Mouse (Mus musculus): ENCODE results near the gene Nr4a3.
A peak's percentile ranks its signal among the peaks of the same experiment; 100 is the strongest.

Nr4a3 gene

DNA sequence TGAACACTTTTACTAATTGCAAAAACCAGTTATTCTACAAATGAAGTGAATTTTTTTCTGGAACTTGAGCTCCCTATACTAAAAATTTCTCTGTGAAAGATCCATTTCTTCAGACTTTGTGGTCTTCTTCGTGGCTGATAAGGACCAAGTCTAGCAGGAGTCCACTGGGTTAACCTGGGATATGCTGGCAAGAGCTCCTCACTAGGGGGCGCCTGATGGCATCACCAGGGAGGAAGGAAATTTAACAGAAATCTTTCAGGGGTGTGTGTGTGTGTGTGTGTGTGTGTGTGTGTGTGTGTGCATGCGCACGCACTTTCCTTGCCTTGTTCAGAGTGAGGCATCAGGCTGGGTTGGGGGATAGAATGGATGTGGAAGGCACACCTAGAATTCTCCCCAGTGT, 71.2 kb downstream of the Nr4a3 start:
- DNase-seq, result peak; percentile 52

DNA sequence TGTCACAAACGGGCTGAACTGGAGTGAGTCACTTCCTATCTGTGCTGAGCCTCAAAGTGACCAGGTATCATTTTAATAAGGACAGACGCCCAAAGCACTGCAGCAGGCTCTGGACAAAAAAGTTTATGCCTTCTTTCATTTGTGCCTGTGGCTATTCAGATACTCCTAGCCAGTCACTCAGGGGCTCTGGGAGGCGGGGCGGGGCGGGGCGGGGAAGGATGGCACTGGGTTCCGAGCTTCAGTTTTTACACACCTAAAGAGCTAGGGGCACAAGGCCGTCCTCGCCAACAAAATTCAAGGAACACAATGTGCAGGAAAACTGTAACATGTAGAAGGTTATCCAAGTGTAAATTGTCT, 79.4 kb downstream of the Nr4a3 start:
- DNase-seq, result peak; percentile 81

DNA sequence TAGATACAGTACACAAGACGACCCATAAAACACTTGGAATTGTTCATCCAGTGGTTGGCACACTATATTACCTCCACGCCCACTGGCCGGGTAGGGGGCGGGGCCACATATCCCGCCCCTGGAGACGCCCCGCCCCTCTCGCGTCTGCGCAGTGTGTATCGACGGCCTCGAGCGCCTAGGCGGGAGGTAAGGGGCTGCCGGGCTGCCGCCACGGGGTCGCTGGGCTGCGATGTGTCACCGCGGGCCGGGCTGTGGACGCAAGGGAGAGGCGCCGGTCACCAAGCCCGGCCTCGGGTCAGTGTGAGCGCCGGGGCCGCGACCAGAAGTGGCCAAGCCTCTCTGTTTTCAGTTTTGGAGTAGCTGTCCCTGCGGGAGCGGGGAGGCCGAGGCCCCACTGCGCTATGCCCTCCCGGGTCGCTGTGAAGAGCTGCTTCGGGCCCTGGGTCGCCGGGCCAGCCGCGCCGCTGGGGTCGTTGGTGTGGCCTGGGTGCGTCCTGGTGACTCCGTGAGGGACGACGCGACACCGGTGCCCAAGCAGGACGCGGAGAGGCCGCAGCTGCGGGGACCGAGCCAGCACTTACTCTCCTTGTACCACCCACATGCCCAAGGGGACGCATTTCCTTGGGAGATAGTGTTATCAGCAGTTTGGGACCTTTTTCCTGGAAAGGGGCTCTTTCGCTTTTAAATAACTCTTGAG, 80.0 kb downstream of the Nr4a3 start, which contains the start of gene Stx17:
Stx17 (plus strand) TSS at position 143 of the 697 bp plus-strand sequence.
- DNase-seq, result peak; percentile 92

DNA sequence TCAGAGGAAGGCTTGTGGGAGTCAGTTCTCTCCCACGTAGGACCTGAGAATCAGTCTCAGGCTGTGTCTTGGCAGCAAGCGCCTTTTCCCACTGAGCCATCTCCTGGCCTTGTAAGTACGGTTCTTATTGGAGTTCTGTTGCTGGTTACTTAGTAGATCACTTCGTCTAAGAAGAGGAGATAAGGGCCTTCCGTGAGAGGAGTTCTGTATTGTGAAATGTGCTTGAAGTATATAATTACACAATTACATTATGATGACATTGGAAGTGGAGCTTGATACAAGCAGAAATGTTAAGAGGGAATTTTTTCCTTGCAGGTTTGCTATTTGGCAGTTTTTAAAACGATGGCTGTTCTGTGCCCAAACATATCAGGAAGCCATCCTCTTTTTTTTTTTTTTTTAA, 85.4 kb downstream of the Nr4a3 start:
- no peak for DNase-seq

DNA sequence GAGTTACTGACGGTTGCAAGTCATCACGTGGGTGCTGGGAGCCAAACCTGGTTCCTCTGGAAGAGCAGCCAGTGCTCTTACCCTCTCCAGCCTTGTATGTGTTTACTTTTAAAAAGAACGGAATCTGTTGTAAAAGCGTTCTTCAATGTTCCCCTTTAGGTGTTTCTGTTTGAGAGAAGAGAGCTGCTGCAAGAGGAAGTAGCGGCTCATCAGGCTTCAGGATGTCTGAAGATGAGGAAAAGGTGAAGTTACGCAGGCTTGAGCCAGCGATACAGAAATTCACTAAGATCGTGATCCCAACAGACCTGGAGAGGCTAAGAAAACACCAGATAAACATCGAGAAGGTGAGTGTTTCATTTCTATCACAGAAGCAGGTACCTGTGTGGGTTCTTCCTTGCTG, 86.7 kb downstream of the Nr4a3 start:
- no peak for DNase-seq

DNA sequence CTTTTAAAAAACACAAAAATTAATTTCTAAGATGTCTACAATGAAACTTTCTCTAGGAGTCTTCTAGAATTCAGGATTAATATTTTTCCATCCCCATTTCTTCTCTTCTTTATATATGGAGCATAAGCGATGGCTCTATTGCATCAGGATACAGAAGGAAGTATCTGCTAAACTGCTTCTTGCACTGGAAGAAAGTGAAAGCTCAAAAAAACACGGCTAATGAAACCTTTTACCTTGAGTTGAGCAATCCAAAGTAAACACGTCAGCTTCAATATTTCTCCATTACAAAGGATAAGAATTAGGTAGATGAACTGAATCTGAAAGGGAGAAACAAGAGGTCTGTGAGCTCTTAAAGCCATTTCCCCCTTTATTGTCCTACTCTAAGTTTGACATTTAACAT, 87.8 kb downstream of the Nr4a3 start:
- no peak for DNase-seq
